Mouse (Mus musculus) 3T3-L1 (cell line): ENCODE data around the gene Gm20715.
"Not testable (repeated sequence)": the region's sequence is repeated elsewhere in the genome, so short reads cannot be mapped to it uniquely, and the experiment has no call there.

Source experiments
- DNase-seq: peaks from one replicate; pipeline ENCODE4 v3.0.0-alpha.2; 2015; ENCODE audit warnings: low read depth, low spot score

Gene Gm20715

DNA sequence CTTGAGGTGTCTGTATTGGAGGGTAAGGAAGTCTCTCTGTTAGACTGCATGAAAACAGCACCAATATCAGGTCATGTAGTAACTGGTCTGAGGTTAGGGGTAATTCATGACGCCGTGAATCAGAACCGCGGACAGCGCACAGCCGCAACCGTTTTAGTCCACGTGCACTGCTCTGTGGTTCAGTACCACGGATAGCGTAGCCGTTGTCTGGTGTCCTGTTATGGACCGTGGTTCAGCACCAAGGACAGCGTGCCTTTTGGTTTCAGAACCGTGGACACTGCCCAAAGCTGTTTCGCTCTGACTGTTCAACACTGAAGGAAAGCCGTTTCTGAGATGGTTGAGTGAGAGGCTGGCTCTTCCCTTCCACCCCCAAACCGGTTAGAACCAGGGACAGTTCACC lies at the start of gene Gm20715:
Gm20715 (plus strand) TSS at position 235 of the 400 bp plus-strand sequence.
- peak; percentile 97 for DNase-seq

DNA sequence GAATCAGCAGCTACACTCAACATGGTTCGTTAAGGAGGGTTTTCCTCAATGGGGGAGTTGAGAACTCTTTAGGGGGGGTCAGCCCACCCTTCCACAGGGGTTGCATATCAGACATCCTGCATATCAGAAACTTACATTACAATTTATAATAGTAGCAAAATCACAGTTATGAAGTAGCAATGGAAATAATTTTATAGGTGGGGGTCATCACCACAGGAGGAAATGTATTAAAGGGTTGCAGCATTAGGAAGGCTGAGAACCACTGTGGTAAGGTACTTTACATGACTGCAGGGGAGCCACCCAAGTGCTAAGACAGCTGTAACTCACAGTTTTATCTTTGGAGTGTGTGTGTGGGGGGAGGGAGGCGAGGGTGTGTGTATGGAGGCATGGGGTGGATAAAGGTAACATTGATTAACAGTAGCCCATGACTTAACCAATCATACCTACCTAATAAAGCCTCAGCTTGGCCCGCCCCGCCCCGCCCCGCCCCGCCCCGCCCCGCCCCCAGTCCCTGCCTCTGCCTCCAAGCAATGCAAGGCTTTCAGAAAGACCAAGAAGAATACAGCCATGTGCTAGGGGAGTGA lies 49.5 kb upstream of the Gm20715 start:
- no peak for DNase-seq

DNA sequence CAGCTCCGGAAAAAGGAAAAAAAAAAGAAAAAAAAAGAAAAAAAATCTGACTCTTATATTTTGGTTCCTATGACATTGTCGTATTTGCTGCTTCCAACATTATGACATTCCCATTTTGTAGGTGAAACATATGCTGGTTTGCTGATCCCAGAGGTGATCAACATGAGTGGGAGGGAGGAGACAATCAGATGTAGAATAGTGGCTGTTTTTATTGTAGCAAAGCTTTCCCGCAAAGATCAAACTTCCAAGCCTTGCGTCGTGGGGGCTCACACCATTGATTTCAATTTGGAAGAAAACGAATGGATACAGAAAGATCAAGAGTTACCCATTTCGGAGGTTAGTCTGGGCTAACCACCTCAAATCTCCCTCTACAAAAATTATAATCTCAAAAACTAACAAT lies 48.3 kb upstream of the Gm20715 start:
- no peak for DNase-seq

DNA sequence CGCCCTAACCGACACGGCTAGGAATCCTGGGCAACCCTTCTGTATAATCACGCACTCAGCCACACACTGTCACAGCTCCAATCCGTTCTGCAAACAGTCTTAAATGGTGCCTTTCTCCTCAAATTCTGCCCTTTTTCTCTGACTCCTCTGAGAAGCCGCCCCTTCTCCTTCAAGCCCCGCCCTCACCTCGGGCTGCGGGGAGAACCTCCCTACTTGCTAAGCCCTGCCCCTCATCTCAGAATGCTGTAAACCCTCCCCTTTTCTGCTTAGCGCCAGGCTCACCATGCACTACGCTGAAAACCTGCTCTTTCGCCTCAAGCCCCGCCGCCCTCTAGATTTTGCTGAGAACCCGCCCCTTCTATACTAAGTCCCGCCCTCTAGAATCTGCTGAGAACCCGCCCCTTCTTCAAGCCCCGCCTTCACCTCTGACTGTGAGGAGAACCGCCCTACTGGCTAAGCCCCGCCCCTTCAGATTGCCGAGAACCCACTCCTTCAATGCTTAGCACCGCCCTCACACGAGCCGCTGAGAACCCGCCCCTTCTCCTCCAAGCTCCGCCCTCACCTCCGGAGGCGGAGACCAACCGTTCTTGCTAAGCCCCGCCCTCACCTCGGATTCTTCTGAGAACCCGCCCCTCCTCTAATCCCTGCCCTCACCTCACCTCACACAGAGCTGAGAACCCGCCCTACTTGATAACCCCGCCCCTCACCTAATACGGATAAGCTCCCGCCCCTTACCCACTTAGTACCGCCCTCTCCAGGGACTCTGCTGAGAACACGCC lies 47.6 kb upstream of the Gm20715 start:
- peak; percentile 98 for DNase-seq

DNA sequence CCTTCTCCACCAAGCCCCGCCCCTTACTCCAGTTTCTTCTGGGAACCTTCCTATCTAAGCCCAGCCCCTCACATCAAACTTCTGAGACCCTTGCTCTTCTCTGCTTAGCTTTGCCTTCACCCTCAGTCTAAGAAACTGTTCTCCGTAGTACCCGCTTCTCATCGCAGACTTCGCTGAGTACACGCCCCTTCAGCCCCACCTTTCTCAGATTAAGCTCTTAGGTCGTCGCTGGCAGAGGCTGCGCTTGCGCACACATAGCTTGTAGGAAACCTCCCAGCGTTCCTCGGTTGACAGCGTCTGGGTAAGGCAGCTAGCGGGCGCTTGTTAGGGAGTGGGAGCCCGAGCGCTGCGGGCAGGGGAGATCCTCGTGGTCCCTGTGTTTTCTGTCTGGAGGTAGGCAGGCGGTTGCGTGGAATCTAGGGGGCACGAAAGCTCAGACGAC lies 47.0 kb upstream of the Gm20715 start, which contains the start of gene Zfp78:
Zfp78 (plus strand) TSS at position 234 of the 442 bp plus-strand sequence.
- peak; percentile 92 for DNase-seq

DNA sequence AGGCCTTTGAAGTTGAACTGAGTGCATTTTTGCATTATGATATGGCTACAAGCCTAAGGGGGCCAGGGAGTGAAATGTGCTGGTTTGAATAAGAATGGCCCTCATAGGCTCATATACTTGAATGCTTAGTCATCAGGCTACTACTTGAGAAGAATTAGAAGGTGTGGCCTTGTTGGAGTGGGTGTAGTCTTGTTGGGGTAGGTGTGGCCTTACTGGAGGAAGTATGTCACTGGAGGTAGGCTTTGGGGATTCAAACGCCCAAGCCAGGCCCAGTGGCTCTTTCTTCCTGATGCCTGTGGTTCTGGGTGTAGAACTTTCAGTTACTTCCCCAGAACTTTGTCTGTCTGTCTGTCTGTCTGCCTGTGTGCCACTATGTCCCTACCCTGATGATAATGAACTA lies 45.3 kb upstream of the Gm20715 start:
- DNase-seq: peak; percentile 61

DNA sequence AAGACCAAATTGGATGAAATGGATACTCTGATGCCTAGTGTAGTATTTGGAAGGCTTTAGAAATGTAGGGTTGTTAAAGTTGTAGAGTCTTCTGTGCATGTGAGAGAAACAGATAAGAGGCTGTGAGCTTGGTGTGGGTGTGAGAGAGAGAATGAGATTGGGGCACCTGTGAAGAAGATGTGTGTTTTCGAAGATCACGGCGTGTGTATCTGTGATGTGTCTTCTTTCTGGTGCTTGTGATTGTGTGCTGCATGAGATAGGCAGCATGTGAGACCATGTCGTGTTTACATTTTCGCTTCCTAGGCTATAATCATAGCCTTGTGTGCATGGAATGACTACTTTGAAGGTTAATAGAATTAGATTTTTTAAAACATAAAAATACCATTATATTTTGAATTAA lies 42.9 kb upstream of the Gm20715 start:
- no peak for DNase-seq

DNA sequence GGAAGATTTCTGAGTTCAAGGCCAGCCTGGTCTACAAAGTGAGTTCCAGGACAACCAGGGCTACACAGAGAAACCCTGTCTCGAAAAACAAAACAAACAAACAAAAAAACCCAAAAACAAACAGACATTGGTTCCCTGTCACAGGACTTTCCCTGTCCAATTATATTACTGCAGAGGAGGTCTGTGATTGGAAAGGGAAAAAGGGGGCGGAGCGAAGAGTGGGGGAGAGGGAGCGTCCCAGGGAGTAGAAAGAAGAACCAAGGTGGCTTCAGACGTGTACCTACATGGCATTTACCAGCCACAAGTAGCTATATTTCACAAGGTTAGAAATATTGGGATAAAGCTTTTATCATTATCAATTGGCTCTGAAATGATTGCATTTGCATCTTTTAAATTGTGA lies 41.9 kb upstream of the Gm20715 start:
- not testable (repeated sequence) for DNase-seq

DNA sequence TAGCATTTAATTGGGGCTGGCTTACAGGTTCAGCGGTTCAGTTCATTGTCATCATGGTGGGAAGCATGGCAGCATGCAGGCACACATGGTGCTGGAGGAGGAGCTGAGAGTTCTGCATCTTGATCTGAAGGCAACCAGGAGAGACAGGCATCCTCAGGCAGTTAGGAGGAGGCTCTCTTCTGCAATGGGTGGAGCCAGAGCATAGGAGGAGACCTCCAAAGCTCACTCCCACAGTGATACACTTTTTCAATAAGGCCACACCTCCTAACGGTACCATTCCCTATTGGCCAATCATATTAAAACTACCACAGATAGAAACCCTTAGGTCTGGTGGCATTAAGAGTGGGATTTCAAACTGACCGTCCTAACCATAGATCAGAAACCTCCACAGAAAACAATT lies 40.6 kb upstream of the Gm20715 start:
- no peak for DNase-seq

DNA sequence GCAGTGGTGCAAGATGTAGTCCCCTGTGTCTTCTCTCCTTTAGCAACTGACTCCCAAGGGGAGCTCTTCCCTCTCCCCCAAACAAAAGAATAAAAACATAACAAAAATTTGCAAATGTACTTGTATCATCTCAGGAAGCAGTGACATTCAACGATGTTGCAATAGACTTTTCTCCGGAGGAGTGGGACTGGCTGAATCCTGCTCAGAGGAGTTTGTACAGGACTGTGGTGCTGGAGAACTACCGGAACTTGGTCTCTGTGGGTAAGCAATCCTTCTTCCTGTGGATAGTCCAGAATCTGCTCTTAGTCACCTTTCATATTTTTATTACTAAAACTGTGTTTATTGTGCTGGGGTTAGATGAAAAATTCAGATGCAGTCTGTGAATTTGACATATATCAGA lies 37.1 kb upstream of the Gm20715 start:
- no peak for DNase-seq

DNA sequence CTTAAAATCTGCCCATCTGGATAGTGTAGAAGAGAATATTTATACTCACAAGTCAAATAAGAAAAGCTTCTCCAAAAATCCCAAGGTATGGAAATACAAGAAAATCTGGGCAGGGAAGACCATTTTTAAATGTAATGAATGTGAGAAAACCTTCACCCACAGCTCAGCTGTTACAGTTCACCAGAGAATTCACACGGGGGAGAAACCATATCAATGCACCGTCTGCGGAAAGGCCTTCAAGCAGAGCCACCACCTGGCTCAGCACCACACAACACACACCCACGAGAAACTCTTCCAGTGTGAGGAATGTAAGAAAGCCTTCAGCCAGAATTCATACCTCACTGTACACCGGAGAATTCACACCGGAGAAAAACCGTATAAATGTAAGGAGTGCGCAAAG lies 31.6 kb upstream of the Gm20715 start:
- no peak for DNase-seq

DNA sequence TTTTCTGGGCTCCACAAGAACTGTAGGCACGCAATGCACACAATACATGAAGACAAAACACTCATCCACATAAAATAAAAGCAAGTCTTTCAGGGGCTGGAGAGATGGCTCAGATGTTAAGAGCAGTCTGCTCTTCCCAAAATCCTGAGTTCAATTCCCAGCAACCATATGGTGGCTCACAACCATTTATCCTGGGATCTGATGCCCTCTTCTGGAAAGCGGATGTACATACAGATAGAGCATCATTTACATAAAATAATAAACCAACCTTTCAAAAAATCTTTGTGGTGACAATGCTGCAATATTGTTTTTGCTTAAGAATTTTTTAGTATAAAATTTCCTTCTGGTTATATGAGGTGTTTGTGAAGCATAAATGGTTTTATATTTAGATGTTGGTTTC lies 28.6 kb upstream of the Gm20715 start:
- peak; percentile 27 for DNase-seq

DNA sequence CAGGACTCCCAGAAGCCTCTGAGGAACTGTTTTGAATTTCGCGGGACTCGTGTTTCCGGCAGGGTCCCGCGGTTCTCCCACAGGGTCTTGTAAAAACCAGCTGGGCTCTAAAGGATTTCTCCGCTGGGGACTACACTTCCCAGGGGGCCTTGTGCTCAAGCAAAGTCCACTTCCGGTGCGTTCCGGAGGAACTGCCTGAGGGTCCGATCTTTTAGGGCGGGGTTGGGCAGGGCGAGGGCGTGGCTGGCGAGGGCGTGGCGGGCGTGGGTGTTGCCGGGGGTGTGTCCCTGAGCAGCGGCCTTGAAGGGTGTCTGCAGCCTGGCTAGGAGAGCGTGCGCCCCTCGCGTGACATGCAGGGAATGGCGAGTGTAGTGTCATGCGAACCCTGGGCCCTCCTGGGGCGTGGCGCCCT lies 27.0 kb upstream of the Gm20715 start, which contains the start of gene Zfp28:
Zfp28 (plus strand) TSS at position 252 of the 412 bp plus-strand sequence.
- DNase-seq: peak; percentile 93

DNA sequence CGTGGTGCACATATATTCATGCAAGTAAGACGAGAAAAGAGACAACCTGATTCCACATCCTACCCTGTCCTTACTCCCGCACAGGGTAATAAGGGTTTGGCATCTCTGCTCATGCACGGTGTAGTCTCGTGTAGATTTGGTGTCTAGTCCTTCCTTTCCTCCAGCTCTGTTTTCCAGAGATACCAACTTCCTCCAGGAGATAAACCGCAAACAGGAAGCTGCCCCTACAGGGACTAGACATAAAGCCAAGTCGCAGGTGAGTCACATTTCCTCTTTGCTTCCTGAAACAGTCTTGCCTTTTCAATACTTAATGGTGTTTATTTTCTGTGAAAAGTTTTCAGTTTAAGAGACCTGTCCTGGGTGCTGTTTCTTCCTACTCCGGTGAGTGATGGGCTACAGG lies 26.1 kb upstream of the Gm20715 start:
- peak; percentile 7 for DNase-seq

DNA sequence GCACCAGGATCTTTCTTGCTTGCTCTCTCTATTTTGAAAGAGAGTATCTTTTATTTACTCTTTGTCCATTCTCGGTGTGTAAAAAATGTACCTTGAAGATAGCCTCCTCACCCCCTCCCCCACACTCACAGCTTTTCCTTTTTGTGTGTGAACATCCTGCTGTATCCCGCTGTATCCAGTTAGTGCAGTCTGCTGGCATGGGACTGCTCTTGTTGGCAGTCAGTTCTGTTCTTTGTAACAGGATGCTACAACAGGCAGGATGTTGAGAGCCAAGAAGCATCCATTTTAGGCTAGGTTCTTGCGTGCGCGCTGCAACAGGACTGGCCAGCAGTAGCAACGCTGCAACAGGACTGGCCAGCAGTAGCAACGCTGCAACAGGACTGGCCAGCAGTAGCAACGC lies 23.1 kb upstream of the Gm20715 start:
- no peak for DNase-seq

DNA sequence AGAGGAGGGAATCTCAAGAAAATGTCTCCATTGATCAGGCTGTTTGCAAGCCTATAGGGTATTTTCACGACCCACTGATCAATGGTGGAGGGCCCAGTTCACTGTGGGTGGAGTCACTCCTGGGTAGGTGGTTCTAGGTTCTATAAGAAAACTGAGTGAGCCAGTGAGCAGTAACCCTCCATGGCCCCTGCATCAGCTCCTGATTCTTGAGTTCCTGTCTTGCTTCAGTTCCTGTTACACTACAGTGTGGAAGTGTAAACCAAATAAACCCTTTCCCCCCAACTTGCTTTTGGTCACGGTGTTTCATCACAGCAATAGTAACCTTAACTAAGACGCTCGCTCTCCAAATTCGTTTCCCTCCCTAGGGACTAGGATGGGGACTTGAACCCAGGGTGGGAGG lies 21.1 kb upstream of the Gm20715 start:
- no peak for DNase-seq

DNA sequence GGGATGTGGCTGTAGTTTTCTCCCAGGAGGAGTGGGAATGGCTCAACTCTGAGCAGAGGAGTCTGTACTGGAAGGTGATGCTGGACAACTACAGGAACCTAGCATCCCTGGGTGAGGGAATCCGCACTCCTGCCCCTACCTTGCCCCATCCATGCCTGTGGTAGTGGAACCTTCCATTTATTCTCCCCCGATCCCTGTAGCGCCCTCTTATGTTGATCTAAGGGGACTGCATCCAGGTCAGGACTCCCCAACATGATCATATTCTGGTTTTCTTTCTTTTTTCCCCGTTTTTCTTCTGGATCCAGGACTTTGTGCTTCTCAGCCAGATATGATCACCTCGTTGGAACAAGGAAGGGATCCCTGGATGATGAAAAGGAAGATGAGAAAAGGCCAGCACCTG lies 20.6 kb upstream of the Gm20715 start:
- no peak for DNase-seq

DNA sequence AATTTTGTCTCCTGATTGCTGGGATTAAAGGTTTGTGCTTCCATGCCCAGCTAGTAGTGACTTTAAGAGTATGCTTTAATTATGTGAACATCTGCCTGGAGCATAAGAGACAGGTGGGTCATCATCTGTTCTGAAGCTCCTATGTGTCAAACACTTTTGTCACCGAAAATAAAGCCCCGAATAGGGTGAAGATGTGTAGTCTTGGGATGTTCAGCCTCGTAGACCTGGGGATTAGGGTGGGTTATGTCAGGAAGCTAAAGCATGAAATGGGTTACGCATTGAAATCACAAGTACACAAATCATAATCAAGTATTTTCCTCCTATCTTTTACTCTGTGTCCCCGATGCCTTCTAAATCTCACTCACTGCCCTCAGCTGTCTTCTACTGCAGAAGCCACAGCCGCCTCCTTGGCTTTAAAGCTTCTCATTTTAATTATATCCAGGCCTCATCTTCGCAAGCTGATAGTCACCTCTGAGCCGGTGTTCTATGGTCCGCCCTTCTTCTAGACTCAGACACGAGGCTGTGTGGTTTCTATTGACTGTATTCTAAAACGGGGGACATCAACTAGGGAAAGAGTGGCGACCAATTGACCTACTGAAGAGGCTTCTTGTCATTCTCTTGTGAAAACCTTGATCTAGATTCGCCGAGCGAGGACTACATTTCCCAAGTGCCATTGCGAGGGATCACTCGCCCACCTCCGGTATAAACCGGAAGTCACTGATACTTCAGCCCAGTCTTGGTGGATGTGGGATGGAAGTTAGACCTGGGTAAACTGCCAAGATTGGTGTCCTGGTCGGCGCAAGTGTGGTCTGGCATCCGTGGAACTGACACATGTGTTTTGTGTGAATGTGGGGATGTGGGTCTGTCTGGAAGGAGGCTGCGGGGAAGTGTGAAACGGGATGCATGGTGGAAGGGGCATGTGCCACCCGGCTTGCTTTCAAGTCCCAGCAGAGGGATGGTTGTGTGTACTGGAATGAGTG lies 11.8 kb upstream of the Gm20715 start, which contains the start of gene Smim17:
Smim17 (plus strand) TSS at position 720 of the 980 bp plus-strand sequence.
- DNase-seq: peak; percentile 55

DNA sequence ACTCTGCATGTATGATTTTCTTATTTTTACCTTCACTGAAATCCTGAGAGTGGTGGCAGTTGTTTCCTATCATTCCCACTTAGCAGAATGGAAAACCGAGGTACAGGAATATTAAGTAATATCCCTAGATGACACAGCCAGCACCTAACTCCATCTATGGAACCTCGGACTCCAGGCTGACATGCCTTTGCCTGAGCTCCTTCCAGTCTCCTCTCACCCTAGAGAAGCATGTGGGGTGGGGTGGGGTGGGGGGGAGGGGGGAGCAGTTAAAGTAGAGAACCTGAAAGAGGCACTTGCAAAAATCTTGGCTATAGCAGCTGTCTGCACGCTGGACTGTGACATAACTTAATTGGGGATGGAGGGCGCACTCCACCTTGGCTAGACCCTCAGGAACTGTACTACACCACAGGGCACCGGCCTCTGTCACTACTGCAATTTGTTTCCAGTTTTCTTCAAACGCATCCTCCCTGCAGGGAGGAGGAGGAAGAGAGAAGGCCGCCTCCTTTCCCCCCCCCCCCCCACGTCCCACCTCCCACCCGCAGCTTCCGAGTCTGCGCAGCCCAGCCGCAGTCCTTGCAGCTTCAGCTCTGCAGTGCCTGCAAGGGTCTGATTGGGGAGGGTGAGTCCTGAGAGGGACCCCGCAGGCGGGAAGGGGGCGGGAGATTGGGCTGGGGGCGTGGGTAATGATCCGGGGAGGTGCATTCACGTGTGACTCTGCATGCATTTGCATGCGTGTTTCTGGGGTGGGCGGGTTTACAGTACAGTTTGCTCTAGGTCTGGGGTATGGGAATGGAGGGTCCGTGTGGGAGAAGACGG lies 4.8 kb downstream of the Gm20715 start:
- DNase-seq: no peak

DNA sequence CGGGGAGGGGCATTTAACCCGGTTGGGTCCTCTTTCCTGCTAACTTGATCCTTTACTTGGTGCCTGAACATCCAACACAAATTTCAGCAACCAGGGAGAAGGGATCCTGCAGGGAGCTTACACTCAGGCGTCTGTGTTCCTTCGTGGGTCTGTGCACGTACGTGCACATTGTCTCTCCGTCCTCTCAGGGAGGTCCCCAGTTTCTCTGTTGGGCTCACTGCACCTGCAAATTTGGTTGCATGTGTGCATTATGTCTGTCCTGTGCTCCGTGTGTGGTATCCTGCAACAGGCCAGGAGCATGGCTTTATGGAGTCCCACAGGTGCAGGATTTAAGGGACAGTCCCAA lies 5.3 kb downstream of the Gm20715 start:
- no peak for DNase-seq

DNA sequence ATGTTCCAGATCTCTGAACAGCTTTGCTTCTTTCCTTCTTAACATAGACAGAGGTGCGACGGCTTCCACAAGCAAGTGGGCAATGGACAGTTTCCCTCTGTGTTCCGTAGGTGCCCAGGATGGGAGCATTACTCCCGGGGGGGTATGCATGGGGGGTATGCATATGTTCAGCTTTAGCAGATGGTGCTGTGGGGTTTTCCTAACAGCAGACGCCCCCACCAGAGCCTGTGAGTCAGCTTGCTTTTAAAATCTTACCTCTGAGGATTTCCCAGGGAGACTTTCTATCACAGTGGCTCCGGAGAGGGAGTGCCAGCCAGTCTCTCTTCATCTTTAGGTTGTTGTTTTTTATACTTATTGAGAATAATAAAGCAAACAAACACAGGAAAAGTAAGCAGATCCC lies 9.8 kb downstream of the Gm20715 start:
- DNase-seq: no peak
